In the genomic region with DNA sequence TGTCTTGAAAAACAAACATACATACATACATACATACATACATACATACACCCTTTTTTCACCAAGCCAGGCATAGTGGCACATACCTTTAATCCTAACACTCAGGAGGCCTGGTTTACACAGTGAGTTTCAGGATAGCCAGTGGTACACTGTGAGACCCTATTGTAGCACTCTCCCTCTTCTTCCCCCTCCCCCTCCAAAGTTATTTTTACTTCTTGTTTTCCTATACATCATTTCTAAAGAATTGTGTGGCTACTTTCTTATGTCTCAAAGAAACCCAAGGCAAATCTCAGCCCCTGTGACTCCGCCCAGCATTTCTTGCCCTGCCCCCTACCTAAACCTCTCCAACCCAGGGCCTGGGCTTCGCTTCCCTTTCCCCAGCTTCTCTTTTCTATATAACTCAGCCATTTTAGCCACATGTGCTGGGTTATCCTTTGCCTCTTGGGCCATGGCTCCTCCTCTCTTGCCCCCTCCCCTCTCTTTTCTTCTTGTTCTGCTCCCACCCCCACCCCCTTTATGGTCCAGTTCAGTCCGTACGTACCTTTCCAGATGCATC, we compare ENCODE assay signal across 21 mouse cellular contexts. TPM values are rescaled to one million over a fixed set of nuclear protein-coding genes. Genes with fewer than 3 reads are reported as not detected.
"Had no signal": no experiment of that assay in that cellular context is flagged by ENCODE, and none has a peak within 500 bp of the region (broad histone marks: within the 10 kb centered on the region; RNA-seq: fewer than 3 reads in every experiment).

No protein-coding gene starts in this region.

- H3K36me3 ChIP-seq: limb, embryonic 12.5 days; liver, embryonic 13.5 days; lung, embryonic 15.5 days; midbrain, embryonic 15.5 days; neural tube, embryonic 12.5 days had no signal

- H3K4me2 ChIP-seq: limb, embryonic 12.5 days; liver, embryonic 13.5 days; lung, embryonic 15.5 days; midbrain, embryonic 11.5 days; midbrain, embryonic 15.5 days; neural tube, embryonic 12.5 days had no signal

- H3K4me3 ChIP-seq: limb, embryonic 12.5 days; liver, embryonic 13.5 days; lung, embryonic 15.5 days; megakaryocyte, embryonic 14.5 days; midbrain, embryonic 15.5 days; neural tube, embryonic 12.5 days had no signal

- DNase-seq: kidney, adult 9 months; kidney, postnatal 36 days; liver; liver, embryonic 13.5 days; liver, postnatal 0 days; lung, postnatal 36 days; retina, postnatal 1 day; right cerebral cortex, postnatal 14 days; thymus, postnatal 4 days had no signal

- H3K9me3 ChIP-seq: limb, embryonic 12.5 days; liver, embryonic 13.5 days; lung, embryonic 15.5 days; megakaryocyte, embryonic 14.5 days; midbrain, embryonic 15.5 days; neural tube, embryonic 12.5 days had no signal

- H3K9ac ChIP-seq: limb, embryonic 12.5 days; liver, embryonic 13.5 days; liver, postnatal 0 days; lung, embryonic 15.5 days; midbrain, embryonic 15.5 days; neural tube, embryonic 12.5 days had no signal

- H3K27ac ChIP-seq: kidney, postnatal 0 days; limb, embryonic 12.5 days; liver, embryonic 13.5 days; lung, embryonic 15.5 days; midbrain, embryonic 15.5 days; neural tube, embryonic 12.5 days had no signal

- ATAC-seq: liver, postnatal 0 days; midbrain, embryonic 15.5 days had no signal

- H3K4me1 ChIP-seq: limb, embryonic 12.5 days; liver, embryonic 13.5 days; lung, embryonic 15.5 days; midbrain, embryonic 15.5 days; neural tube, embryonic 12.5 days had no signal

RNA-seq across cellular contexts. Expression of a gene that starts 4.5 kb away (rescaled TPM):
- total RNA-seq: monocyte, adult 5-6 weeks; neutrophil, adult 5-6 weeks had no signal
- polyA plus RNA-seq: liver, embryonic 13.5 days; liver, postnatal 0 days had no signal

RNA-seq across cellular contexts. Expression of a gene that starts 7.1 kb away (rescaled TPM):
- total RNA-seq: monocyte, adult 5-6 weeks; neutrophil, adult 5-6 weeks had no signal

RNA-seq across cellular contexts. Expression of a gene that starts 12.8 kb away (rescaled TPM):
- total RNA-seq: layer of hippocampus, adult 18-20 months; left cerebral cortex, postnatal 36 days; monocyte, adult 5-6 weeks had no signal
- polyA plus RNA-seq: kidney, postnatal 0 days; limb, embryonic 12.5 days; liver, embryonic 13.5 days; liver, postnatal 0 days; lung, embryonic 15.5 days; midbrain, embryonic 11.5 days; neural tube, embryonic 12.5 days; stomach, embryonic 16.5 days had no signal

RNA-seq across cellular contexts. Expression of a gene that starts 29.4 kb away (rescaled TPM):
- total RNA-seq: monocyte, adult 5-6 weeks; neutrophil, adult 5-6 weeks had no signal
- polyA plus RNA-seq: kidney, postnatal 0 days; limb, embryonic 12.5 days; liver, embryonic 13.5 days; liver, postnatal 0 days; stomach, embryonic 16.5 days had no signal
